Mouse (Mus musculus): ENCODE results near the gene Aqp7. TPM values are rescaled to one million over a fixed set of nuclear protein-coding genes. Genes with fewer than 3 reads are reported as not detected.

Gene Aqp7
- polyA plus RNA-seq, 1 experiment: 124 TPM

DNA sequence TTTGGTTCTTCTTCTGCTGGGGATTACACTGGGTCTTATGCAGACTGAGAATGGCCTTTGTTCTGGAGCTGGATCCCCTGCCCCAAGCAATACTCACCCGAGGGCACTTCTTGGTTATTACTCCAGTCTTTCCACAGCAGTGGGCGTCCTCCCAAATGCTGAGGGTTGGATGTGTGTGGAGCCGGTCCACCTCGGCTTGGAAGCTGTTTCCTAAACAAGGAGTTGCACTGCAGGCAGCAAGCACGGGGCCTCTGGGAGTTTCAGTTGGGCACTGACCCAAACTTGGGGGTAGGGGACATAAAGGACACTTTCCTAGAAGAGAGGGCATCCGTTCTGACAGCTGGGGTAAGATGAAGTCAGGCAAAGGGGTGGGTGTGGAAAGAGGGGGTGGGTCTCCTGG, 26.5 kb upstream of the Aqp7 start:
- Histone ChIP-seq H3K4me1 (ENCODE audit: control insufficient read depth, insufficient read depth, insufficient read length, low read length) (no peaks in the 10 kb centered on the region), H3K27ac (replicated peaks; ENCODE audit: low read depth, low read length) (no peak overlapping the region), H3K4me3 (ENCODE audit: insufficient read depth, low read depth, low read length) (no peak overlapping the region)

GRCm38 (mm10) chr4:41073008-41073817, 25.3 kb upstream of the Aqp7 start:
- H3K4me3 ChIP-seq (ENCODE audit: insufficient read depth, low read depth, low read length): no peak overlapping the region
- no peaks in the 10 kb centered on the region for H3K4me1 ChIP-seq (ENCODE audit: control insufficient read depth, insufficient read depth, insufficient read length, low read length)
- no peak overlapping the region for H3K27ac ChIP-seq (replicated peaks; ENCODE audit: low read depth, low read length)

GRCm38 (mm10) chr4:41071500-41072429, 23.8 kb upstream of the Aqp7 start:
- no peak overlapping the region for H3K27ac ChIP-seq (replicated peaks; ENCODE audit: low read depth, low read length)
- H3K4me3 ChIP-seq (ENCODE audit: insufficient read depth, low read depth, low read length): no peak overlapping the region
- no peaks in the 10 kb centered on the region for H3K4me1 ChIP-seq (ENCODE audit: control insufficient read depth, insufficient read depth, insufficient read length, low read length)

DNA sequence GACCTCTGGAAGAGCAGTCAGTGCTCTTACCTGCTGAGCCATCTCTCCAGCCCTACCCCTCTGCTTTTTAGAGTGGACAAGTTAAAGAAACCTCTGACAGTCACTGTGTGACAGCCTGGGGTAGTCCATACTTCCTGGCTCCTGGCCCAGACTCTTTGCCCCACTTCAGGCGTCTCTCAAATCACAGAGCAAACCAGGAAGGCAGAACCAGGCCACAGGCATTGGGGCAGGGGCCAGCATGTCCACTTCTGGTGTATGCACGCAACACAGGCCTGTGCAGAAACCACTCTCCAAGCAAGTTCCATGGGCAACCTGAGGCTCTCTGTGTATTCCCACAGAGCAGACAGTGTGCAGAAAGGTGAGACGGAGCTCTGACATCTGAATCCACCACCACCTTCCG, 17.3 kb upstream of the Aqp7 start:
- Histone ChIP-seq H3K4me1 (ENCODE audit: control insufficient read depth, insufficient read depth, insufficient read length, low read length) (no peaks in the 10 kb centered on the region), H3K27ac (replicated peaks; ENCODE audit: low read depth, low read length) (no peak overlapping the region), H3K4me3 (ENCODE audit: insufficient read depth, low read depth, low read length) (no peak overlapping the region)

- Histone ChIP-seq H3K4me3 (ENCODE audit: insufficient read depth, low read depth, low read length) (no peak overlapping the region), H3K4me1 (ENCODE audit: control insufficient read depth, insufficient read depth, insufficient read length, low read length) (no peaks in the 10 kb centered on the region), H3K27ac (replicated peaks; ENCODE audit: low read depth, low read length) (no peak overlapping the region)
Observed at GRCm38 (mm10) chr4:41063894-41064673, 16.1 kb upstream of the Aqp7 start.

GRCm38 (mm10) chr4:41063351-41063750, 15.4 kb upstream of the Aqp7 start:
- H3K4me3 ChIP-seq (ENCODE audit: insufficient read depth, low read depth, low read length): no peak overlapping the region
- no peaks in the 10 kb centered on the region for H3K4me1 ChIP-seq (ENCODE audit: control insufficient read depth, insufficient read depth, insufficient read length, low read length)
- no peak overlapping the region for H3K27ac ChIP-seq (replicated peaks; ENCODE audit: low read depth, low read length)

DNA sequence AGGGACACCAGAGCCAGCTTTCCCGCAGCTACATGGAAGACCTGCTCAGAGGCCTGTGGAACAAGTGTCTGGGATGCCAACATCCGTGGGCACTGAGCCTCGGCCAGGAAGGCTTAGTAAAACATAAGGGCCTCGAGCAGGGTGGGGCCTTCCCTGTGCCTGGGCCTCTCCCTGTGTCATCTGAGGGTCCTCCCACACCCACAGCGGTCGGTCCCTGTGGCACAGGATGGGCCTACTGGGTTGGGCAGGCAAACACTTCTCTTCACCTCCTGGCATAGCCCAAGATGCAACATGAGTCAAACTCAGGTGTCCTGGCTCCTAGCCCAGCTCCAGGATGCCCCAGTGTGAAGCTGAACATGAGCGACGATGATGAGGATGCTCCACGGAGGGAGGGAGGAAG, 9.4 kb upstream of the Aqp7 start:
- peaks cover 2% of the 10 kb centered on the region; the same call in 1 of the 2 replicates for H3K4me1 ChIP-seq (ENCODE audit: control insufficient read depth, insufficient read depth, insufficient read length, low read length)
- no peak overlapping the region for H3K4me3 ChIP-seq (ENCODE audit: insufficient read depth, low read depth, low read length)
- no peak overlapping the region for H3K27ac ChIP-seq (replicated peaks; ENCODE audit: low read depth, low read length)

DNA sequence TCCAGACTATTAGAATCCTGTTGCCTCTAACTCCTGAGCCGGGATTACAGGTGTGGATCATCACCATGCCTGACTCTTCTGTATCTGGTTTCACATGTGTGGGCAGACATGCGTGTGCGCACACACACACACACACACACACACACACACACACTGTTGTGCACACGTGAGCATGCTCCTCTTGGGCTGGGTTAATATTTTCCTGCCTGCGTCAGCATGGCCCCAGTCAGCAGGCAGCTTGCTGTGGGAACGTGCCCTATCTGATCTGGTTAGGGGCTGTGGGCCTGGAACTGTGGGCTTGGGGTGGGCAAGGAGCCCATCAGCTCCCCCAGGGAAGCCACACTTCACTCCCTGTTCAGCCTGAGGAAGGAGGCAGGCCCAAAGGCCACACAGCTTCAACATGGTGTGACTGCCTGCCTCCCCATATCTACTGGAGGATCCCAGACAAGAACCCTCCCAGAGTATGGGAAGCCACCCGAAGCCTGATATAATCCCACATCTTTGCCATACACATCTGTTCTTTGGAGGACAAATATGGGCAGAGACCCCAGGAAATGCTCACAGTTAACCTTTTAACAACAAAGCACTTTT, 8.9 kb upstream of the Aqp7 start:
- Histone ChIP-seq H3K4me1 (ENCODE audit: control insufficient read depth, insufficient read depth, insufficient read length, low read length) (peaks cover 2% of the 10 kb centered on the region; the same call in 1 of the 2 replicates), H3K27ac (replicated peaks; ENCODE audit: low read depth, low read length) (no peak overlapping the region), H3K4me3 (ENCODE audit: insufficient read depth, low read depth, low read length) (no peak overlapping the region)

GRCm38 (mm10) chr4:41056253-41056652, 8.3 kb upstream of the Aqp7 start:
- no peak overlapping the region for H3K27ac ChIP-seq (replicated peaks; ENCODE audit: low read depth, low read length)
- H3K4me3 ChIP-seq (ENCODE audit: insufficient read depth, low read depth, low read length): no peak overlapping the region

DNA sequence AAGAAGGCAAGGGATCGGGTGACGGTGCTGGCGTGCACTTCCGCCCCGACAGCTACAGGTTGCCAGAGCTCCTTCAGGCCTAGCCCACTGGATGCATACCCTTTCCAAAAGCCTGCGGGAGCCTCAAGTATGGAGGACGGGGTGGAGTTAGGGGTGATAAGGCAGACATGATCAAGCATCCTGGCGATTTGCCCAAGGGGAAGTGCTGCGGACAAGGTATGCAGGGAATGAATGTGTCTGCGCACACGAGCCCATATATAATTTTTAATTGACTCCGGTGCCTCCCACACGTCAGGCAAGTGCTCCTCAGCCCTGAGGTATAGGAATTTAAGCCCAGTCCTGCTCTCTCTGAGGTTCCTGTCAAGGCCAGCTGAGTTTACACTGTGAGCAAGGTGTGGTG, 7.2 kb upstream of the Aqp7 start:
- H3K27ac ChIP-seq (replicated peaks; ENCODE audit: low read depth, low read length): peak overlapping the region; percentile 24
- H3K4me3 ChIP-seq (ENCODE audit: insufficient read depth, low read depth, low read length): peak overlapping the region; percentile 36

More at GRCm38 (mm10) chr4:41056253-41056652, 8.3 kb upstream of the Aqp7 start:
- peaks cover 2% of the 10 kb centered on the region; the same call in 1 of the 2 replicates for H3K4me1 ChIP-seq (ENCODE audit: control insufficient read depth, insufficient read depth, insufficient read length, low read length)

GRCm38 (mm10) chr4:41051781-41052180, 3.8 kb upstream of the Aqp7 start:
- H3K4me3 ChIP-seq (ENCODE audit: insufficient read depth, low read depth, low read length): no peak overlapping the region
- peaks cover 14% of the 10 kb centered on the region for H3K4me1 ChIP-seq (ENCODE audit: control insufficient read depth, insufficient read depth, insufficient read length, low read length)
- H3K27ac ChIP-seq (replicated peaks; ENCODE audit: low read depth, low read length): no peak overlapping the region

More for the DNA sequence above, 7.2 kb upstream of the Aqp7 start:
- peaks cover 4% of the 10 kb centered on the region; the same call in 1 of the 2 replicates for H3K4me1 ChIP-seq (ENCODE audit: control insufficient read depth, insufficient read depth, insufficient read length, low read length)

GRCm38 (mm10) chr4:41050726-41051675, 3.1 kb upstream of the Aqp7 start:
- Histone ChIP-seq H3K4me3 (ENCODE audit: insufficient read depth, low read depth, low read length) (no peak overlapping the region; the same call in 1 of the 2 replicates), H3K27ac (replicated peaks; ENCODE audit: low read depth, low read length) (no peak overlapping the region), H3K4me1 (ENCODE audit: control insufficient read depth, insufficient read depth, insufficient read length, low read length) (peaks cover 14% of the 10 kb centered on the region)

GRCm38 (mm10) chr4:41048926-41049325, 987 bp upstream of the Aqp7 start:
- H3K4me3 ChIP-seq (ENCODE audit: insufficient read depth, low read depth, low read length): no peak overlapping the region
- peak overlapping the region; percentile 98 for H3K27ac ChIP-seq (replicated peaks; ENCODE audit: low read depth, low read length)
- H3K4me1 ChIP-seq (ENCODE audit: control insufficient read depth, insufficient read depth, insufficient read length, low read length): peaks cover 17% of the 10 kb centered on the region

Data from brown adipose tissue, adult 24 weeks (tissue).